ENCODE assay signal across 10 mouse cellular contexts in genomic region chr3:98099287-98099686, GRCm38 (mm10).
A peak's percentile ranks its signal among the peaks of the same experiment; 100 is the strongest.
DNase-seq lines count a peak whose midpoint lies in the region; ATAC-seq lines count a peak whose summit lies in the region.
"Had no signal": no experiment of that assay in that cellular context is flagged by ENCODE, and none has a peak within 500 bp of the region (broad histone marks: within the 10 kb centered on the region; RNA-seq: fewer than 3 reads in every experiment).

No protein-coding gene starts in this region.

- H3K9me3 ChIP-seq in kidney, embryonic 15.5 days (replicated peaks): 0 out of 2 replicates have a peak, but pooled peaks cover 5% of the 10 kb centered on the region
- H3K9me3 ChIP-seq in forebrain, embryonic 11.5 days (ENCODE audit: control insufficient read depth, low read length): peaks cover 7% of the 10 kb centered on the region; the same call in 1 of the 2 replicates

- no peak for DNase-seq in kidney, postnatal 14 days
- DNase-seq in NIH3T3 (ENCODE audit: low read depth): peak; percentile 49
- DNase-seq in spleen, postnatal 4 days (ENCODE audit: low spot score in 2 of 2): peak; percentile 31 to 73
- DNase-seq in cerebellum, adult 11-12 months: no peak
- no peak for DNase-seq in forebrain, embryonic 11.5 days (ENCODE audit: low spot score)
- DNase-seq in layer of hippocampus, adult 8-10 months (ENCODE audit: low spot score in 2 of 2): no peak
- DNase-seq: heart, postnatal 36 days had no signal

- 82% methylated on average over 10 of the region's 10 CpGs for WGBS in kidney, embryonic 15.5 days
- WGBS in forebrain, embryonic 11.5 days: 83% methylated on average over 10 of the region's 10 CpGs

- peak overlapping the region; percentile 75 for H3K27ac ChIP-seq in kidney, embryonic 15.5 days
- no peak overlapping the region for H3K27ac ChIP-seq in forebrain, embryonic 11.5 days (ENCODE audit: low read depth, low read length)
- H3K27ac ChIP-seq: macrophage had no signal

- ATAC-seq in kidney, embryonic 15.5 days (replicated peaks; ENCODE audit: low FRiP score): no peak
- peak; percentile 41 for ATAC-seq in granulocyte monocyte progenitor cell, adult 5-6 weeks (replicated peaks; ENCODE audit: poor library complexity, severe bottlenecking)
- no peak for ATAC-seq in forebrain, embryonic 11.5 days (replicated peaks; ENCODE audit: low FRiP score)

- no peaks in the 10 kb centered on the region for H3K27me3 ChIP-seq in kidney, embryonic 15.5 days
- no peaks in the 10 kb centered on the region for H3K27me3 ChIP-seq in forebrain, embryonic 11.5 days (ENCODE audit: control insufficient read depth, insufficient read depth, low read length)

- H3K9ac ChIP-seq in kidney, embryonic 15.5 days: no peak overlapping the region
- no peak overlapping the region for H3K9ac ChIP-seq in forebrain, embryonic 11.5 days (ENCODE audit: low read length)

- H3K4me2 ChIP-seq in kidney, embryonic 15.5 days: no peak overlapping the region
- no peak overlapping the region for H3K4me2 ChIP-seq in forebrain, embryonic 11.5 days (ENCODE audit: low read depth, low read length, severe bottlenecking)

- H3K4me3 ChIP-seq in kidney, embryonic 15.5 days (replicated peaks): no peak overlapping the region
- no peak overlapping the region for H3K4me3 ChIP-seq in forebrain, embryonic 11.5 days (ENCODE audit: low read depth, low read length)

- H3K36me3 ChIP-seq in kidney, embryonic 15.5 days: peaks cover 83% of the 10 kb centered on the region
- peaks cover 18% of the 10 kb centered on the region for H3K36me3 ChIP-seq in forebrain, embryonic 11.5 days (ENCODE audit: control insufficient read depth, insufficient read depth, low read length)

- peaks cover 34% of the 10 kb centered on the region for H3K4me1 ChIP-seq in kidney, embryonic 15.5 days
- H3K4me1 ChIP-seq in forebrain, embryonic 11.5 days (replicated peaks; ENCODE audit: control insufficient read depth, insufficient read depth, low read length): peaks cover 5% of the 10 kb centered on the region

Comparison
In these comparisons a context has a peak if more than half of its experiments do, and no peak if none do; other contexts are left out.
1. DNase-seq: peak in NIH3T3 (single experiment) and spleen, postnatal 4 days (2 of 2); none in kidney, postnatal 14 days (single experiment), cerebellum, adult 11-12 months (single experiment), forebrain, embryonic 11.5 days (single experiment) and layer of hippocampus, adult 8-10 months (0 of 2).